Mouse (Mus musculus) liver, adult 2 months (tissue): Measurements from ENCODE around the gene Senp6. TPM values are rescaled to one million over a fixed set of nuclear protein-coding genes. Genes with fewer than 3 reads are reported as not detected.
A peak's percentile ranks its signal among the peaks of the same experiment; 100 is the strongest.
"Not testable (repeated sequence)": the region's sequence is repeated elsewhere in the genome, so short reads cannot be mapped to it uniquely, and the experiment has no call there.

Experiments
- DNase-seq: peaks from one replicate; pipeline ENCODE4 v3.0.0-alpha.2; 2011; ENCODE audit warnings: low read depth, low spot score; ENCODE audit errors: extremely low read depth
- H3K27ac ChIP-seq: fragments of 200-500 bp; replicated peaks from 2 replicates; pipeline ENCODE4 v1.5.1; 2012; ENCODE audit warnings: low read depth, mild to moderate bottlenecking, control low read depth, inconsistent platforms, low read length; ENCODE audit not compliant: insufficient read depth
- H3K27me3 ChIP-seq: fragments of 200-500 bp; 2 replicates; pipeline ENCODE4 v1.6.1; 2012; ENCODE audit warnings: mild to moderate bottlenecking, moderate library complexity, low read length, inconsistent platforms; ENCODE audit not compliant: control insufficient read depth, insufficient read depth
- H3K36me3 ChIP-seq: fragments of 200-500 bp; 2 replicates; pipeline ENCODE4 v1.6.1; 2012; ENCODE audit warnings: low read length, inconsistent platforms; ENCODE audit not compliant: control insufficient read depth, insufficient read depth
- H3K4me1 ChIP-seq: fragments of 200-500 bp; 2 replicates; pipeline ENCODE4 v1.6.1; 2011; ENCODE audit warnings: low read length; ENCODE audit not compliant: control insufficient read depth, insufficient read depth
- H3K4me3 ChIP-seq: fragments of 200-500 bp; 2 replicates; pipeline ENCODE4 v1.5.1; 2011; ENCODE audit warnings: low read depth, mild to moderate bottlenecking, control low read depth, low read length, moderate library complexity; ENCODE audit not compliant: insufficient read depth
- H3K79me2 ChIP-seq: fragments of 200-500 bp; 2 replicates; pipeline ENCODE4 v1.6.1; 2012; ENCODE audit warnings: inconsistent platforms, mild to moderate bottlenecking, low read length, moderate library complexity; ENCODE audit not compliant: control insufficient read depth, insufficient read depth
- H3K9ac ChIP-seq: fragments of 200-500 bp; 2 replicates; pipeline ENCODE4 v1.6.1; 2012; ENCODE audit warnings: low read depth, mild to moderate bottlenecking, control low read depth, inconsistent platforms, low read length
- CTCF ChIP-seq: fragments of 200-500 bp; IDR thresholded peaks from 2 replicates; pipeline ENCODE4 v1.5.1; 2011; ENCODE audit warnings: low read depth, low read length, control low read depth
- POLR2A ChIP-seq: fragments of 200-500 bp; IDR thresholded peaks from 2 replicates; pipeline ENCODE4 v1.6.1; 2011; ENCODE audit warnings: low read length, control low read depth; ENCODE audit not compliant: insufficient read depth; ENCODE audit errors: extremely low read depth
- WGBS: fragments of 180-500 bp; shearing (Covaris S2); methylation state at CpG from one replicate; pipeline ENCODE4 v1.1.7; 2018; 5-methylcytosine and 5-hydroxymethylcytosine counted together
- polyA plus RNA-seq: library from polyadenylated mRNA; depleted of rRNA; stranded (reverse); fragments of >200 nt; gene quantifications from 2 replicates; pipeline ENCODE4 v1.2.3, GENCODE M21; 2012
- total RNA-seq: library from RNA; depleted of rRNA; stranded (reverse); fragments of >200 nt; gene quantifications from 2 replicates; pipeline ENCODE4 v1.2.3, GENCODE M21; 2014

Senp6 gene
- total and polyA plus RNA-seq, 2 experiments, result 7.8 to 44.8 TPM

GRCm38 (mm10) chr9:80085665-80086064 is 19.0 kb downstream of the Senp6 start:
- peak; percentile 44 for DNase-seq
- peaks cover 15% of the 10 kb centered on the region; the same call in 1 of the 2 replicates for H3K4me1 ChIP-seq
- H3K79me2 ChIP-seq, result peaks cover 30% of the 10 kb centered on the region; the same call in 1 of the 2 replicates
- no peaks in the 10 kb centered on the region for H3K36me3 ChIP-seq
- H3K9ac ChIP-seq, result no peak overlapping the region
- H3K27me3 ChIP-seq, result no peaks in the 10 kb centered on the region
- no peak overlapping the region; the same call in 1 of the 2 replicates for H3K27ac ChIP-seq
- TF ChIP-seq CTCF (no peak), POLR2A (no peak)
- no peak overlapping the region for H3K4me3 ChIP-seq
- WGBS, result 25% methylated on average over 2 of the region's 2 CpGs

- Histone ChIP-seq H3K4me1 (peaks cover 12% of the 10 kb centered on the region; the same call in 1 of the 2 replicates), H3K79me2 (peaks cover 27% of the 10 kb centered on the region; the same call in 1 of the 2 replicates)
- H3K9ac ChIP-seq, H3K4me3 ChIP-seq, H3K36me3 ChIP-seq, DNase-seq, H3K27ac ChIP-seq, H3K27me3 ChIP-seq: not testable (repeated sequence)
- 79% methylated on average over 6 of the region's 6 CpGs for WGBS
Measured at GRCm38 (mm10) chr9:80086272-80086966, 19.7 kb downstream of the Senp6 start.

- no peak for DNase-seq
- no peaks in the 10 kb centered on the region for H3K27me3 ChIP-seq
- peaks cover 4% of the 10 kb centered on the region; the same call in 1 of the 2 replicates for H3K4me1 ChIP-seq
- WGBS, result 73% methylated on average over 3 of the region's 3 CpGs
- H3K79me2 ChIP-seq, result peaks cover 16% of the 10 kb centered on the region; the same call in 1 of the 2 replicates
- no peak overlapping the region for H3K27ac ChIP-seq
- H3K4me3 ChIP-seq, result no peak overlapping the region
- TF ChIP-seq POLR2A, result no peak
- no peak for TF ChIP-seq CTCF
- H3K36me3 ChIP-seq, result peaks cover 2% of the 10 kb centered on the region
- H3K9ac ChIP-seq, result no peak overlapping the region
Measured at GRCm38 (mm10) chr9:80089409-80089808, 22.7 kb downstream of the Senp6 start.

GRCm38 (mm10) chr9:80096325-80096724 is 29.6 kb downstream of the Senp6 start:
- Histone ChIP-seq H3K9ac (no peak overlapping the region), H3K27ac (no peak overlapping the region), H3K36me3 (peaks cover 2% of the 10 kb centered on the region), H3K27me3 (no peaks in the 10 kb centered on the region), H3K79me2 (peaks cover 7% of the 10 kb centered on the region; the same call in 1 of the 2 replicates), H3K4me1 (no peaks in the 10 kb centered on the region; the same call in 1 of the 2 replicates), H3K4me3 (no peak overlapping the region)
- WGBS, result 80% methylated on average over 3 of the region's 3 CpGs
- TF ChIP-seq POLR2A (no peak), CTCF (no peak)
- DNase-seq, result no peak

GRCm38 (mm10) chr9:80145992-80146587 is 79.4 kb downstream of the Senp6 start:
- H3K27me3 ChIP-seq, result no peaks in the 10 kb centered on the region
- no peaks in the 10 kb centered on the region for H3K79me2 ChIP-seq
- no peak for DNase-seq
- WGBS, result 88% methylated on average over 10 of the region's 10 CpGs
- H3K4me3 ChIP-seq, result no peak overlapping the region
- H3K4me1 ChIP-seq, result no peaks in the 10 kb centered on the region
- no peak overlapping the region for H3K27ac ChIP-seq
- TF ChIP-seq POLR2A (no peak), CTCF (no peak)
- H3K9ac ChIP-seq, result no peak overlapping the region
- H3K36me3 ChIP-seq, result peaks cover 40% of the 10 kb centered on the region

- H3K9ac ChIP-seq, result no peak overlapping the region
- H3K36me3 ChIP-seq, result peaks cover 16% of the 10 kb centered on the region
- H3K27ac ChIP-seq, result no peak overlapping the region
- H3K79me2 ChIP-seq, result no peaks in the 10 kb centered on the region
- DNase-seq, result no peak
- TF ChIP-seq CTCF (no peak), POLR2A (no peak)
- no peak overlapping the region for H3K4me3 ChIP-seq
- 90% methylated on average over 5 of the region's 5 CpGs for WGBS
- no peaks in the 10 kb centered on the region for H3K4me1 ChIP-seq
- H3K27me3 ChIP-seq, result no peaks in the 10 kb centered on the region
Measured at GRCm38 (mm10) chr9:80149594-80149993, 82.9 kb downstream of the Senp6 start.
